Mouse (Mus musculus): ENCODE data around the gene Stk11.

DNA sequence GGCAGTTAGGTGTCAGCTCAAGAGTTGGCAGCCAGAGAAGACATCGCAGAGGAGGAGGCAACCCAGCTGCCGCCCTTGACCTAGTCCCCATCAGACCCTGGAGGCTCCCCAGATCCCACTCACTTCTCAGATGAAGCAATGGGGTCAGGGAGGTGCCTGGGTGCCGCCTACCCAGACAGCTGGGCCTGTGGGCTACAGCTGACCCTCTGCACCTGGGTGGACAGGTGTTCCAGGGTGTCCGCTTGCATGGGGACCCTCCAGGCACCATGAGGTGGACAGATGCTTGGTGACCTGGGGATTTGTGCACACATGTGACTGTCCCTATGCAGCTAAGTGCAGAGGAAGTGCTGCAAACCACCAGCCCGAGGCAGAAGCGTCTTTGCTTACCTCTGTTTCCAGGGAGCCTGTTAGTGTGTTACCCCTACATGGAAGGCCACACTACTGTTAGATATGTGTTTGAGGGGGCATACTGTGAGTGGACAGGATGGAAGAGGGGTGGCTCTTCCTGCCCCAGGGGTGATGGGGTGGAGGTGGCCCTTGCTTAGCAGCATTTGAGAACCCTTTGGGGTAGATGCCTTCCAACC, 47.2 kb downstream of the Stk11 start:
- TF ChIP-seq POLR2A (IDR thresholded peaks at IDR 0.05; ENCODE audit: low read depth, low read length), result no peak
- no peak for TF ChIP-seq CTCF (IDR thresholded peaks at IDR 0.05; ENCODE audit: borderline replicate concordance, insufficient read depth, low read length)
